Mouse (Mus musculus) ES-E14 (cell line): Measurements from ENCODE around the gene Sec16b. TPM values are rescaled to one million over a fixed set of nuclear protein-coding genes. Genes with fewer than 3 reads are reported as not detected.

Experiments used
- DNase-seq: peaks from one replicate; pipeline ENCODE4 v3.0.0-alpha.2; 2013; ENCODE audit warnings: low read depth, low spot score
- H3K27ac ChIP-seq: 2 replicates; pipeline ENCODE4 v1.5.1; 2012; ENCODE audit warnings: low read depth, mild to moderate bottlenecking, low read length, moderate library complexity, mixed read lengths; ENCODE audit not compliant: poor library complexity, insufficient read depth, severe bottlenecking
- H3K36me3 ChIP-seq: 2 replicates; pipeline ENCODE4 v1.6.1; 2012; ENCODE audit warnings: mild to moderate bottlenecking, low read length, moderate library complexity, mixed read lengths; ENCODE audit not compliant: control insufficient read depth, poor library complexity, insufficient read depth, severe bottlenecking
- H3K4me1 ChIP-seq, 2 experiments: fragments of 150-350 bp in 1 of 2; sonication (generic) in 1 of 2; 2 replicates each; pipeline ENCODE4 v1.6.1; 2012; ENCODE audit warnings: low read length in 2 of 2, mild to moderate bottlenecking in 1 of 2, mixed read lengths in 1 of 2; ENCODE audit not compliant: control insufficient read depth in 2 of 2, insufficient read depth in 2 of 2, poor library complexity in 1 of 2
- H3K4me3 ChIP-seq, 2 experiments: fragments of 150-350 bp in 1 of 2; sonication (generic) in 1 of 2; 2 replicates each; pipeline ENCODE4 v1.5.1; 2012; ENCODE audit warnings: low read length in 2 of 2, low read depth in 1 of 2, mild to moderate bottlenecking in 1 of 2, mixed read lengths in 1 of 2; ENCODE audit not compliant: insufficient read depth in 1 of 2, poor library complexity in 1 of 2, severe bottlenecking in 1 of 2
- H3K9ac ChIP-seq: 2 replicates; pipeline ENCODE4 v1.6.1; 2012; ENCODE audit warnings: low read depth, mild to moderate bottlenecking, low read length, mixed read lengths; ENCODE audit not compliant: poor library complexity, insufficient read depth, severe bottlenecking
- H3K9me3 ChIP-seq: fragments of 150-350 bp; sonication (generic); 2 replicates; pipeline ENCODE4 v1.6.1; 2012; ENCODE audit warnings: low read depth, mild to moderate bottlenecking, low read length; ENCODE audit not compliant: control insufficient read depth, insufficient read depth
- CHD2 ChIP-seq: IDR thresholded peaks from 2 replicates; pipeline ENCODE4 v1.6.1; 2014; ENCODE audit warnings: mild to moderate bottlenecking, low read depth, low read length, inconsistent platforms
- HCFC1 ChIP-seq: IDR thresholded peaks from 2 replicates; pipeline ENCODE4 v1.6.1; 2012; ENCODE audit warnings: low read length, inconsistent platforms, borderline replicate concordance; ENCODE audit not compliant: insufficient read depth
- MAFK ChIP-seq: IDR thresholded peaks from 2 replicates; pipeline ENCODE4 v1.6.1; 2014; ENCODE audit warnings: mild to moderate bottlenecking, low read depth, low read length, inconsistent platforms; ENCODE audit not compliant: insufficient read depth
- ZC3H11A ChIP-seq: IDR thresholded peaks from 2 replicates; pipeline ENCODE4 v1.6.1; 2012; ENCODE audit warnings: low read depth, mild to moderate bottlenecking, inconsistent platforms, low read length, borderline replicate concordance
- ZNF384 ChIP-seq: IDR thresholded peaks from 2 replicates; pipeline ENCODE4 v1.6.1; 2012; ENCODE audit warnings: low read depth, low read length, inconsistent platforms
- in situ Hi-C, 2 experiments: fragments of 600-800 bp; cut with MboI; formaldehyde crosslinking; loops; one replicate each; pipeline ENCODE4 v1.15.1; 2025; ENCODE audit warnings: low sequenced_read_pairs in 2 of 2, inconsistent platforms in 1 of 2; ENCODE audit not compliant: unreplicated experiment in 2 of 2
- total RNA-seq: library from RNA; depleted of rRNA; stranded (reverse); fragments of 300-350 nt; gene quantifications from 2 replicates; pipeline ENCODE4 v1.2.3, GENCODE M21; 2012

Sec16b gene
- total RNA-seq, 1 experiment, result 0.13 TPM

GRCm38 (mm10) chr1:157512690-157513448 is 6.3 kb downstream of the Sec16b start:
- no peaks in the 10 kb centered on the region for H3K9me3 ChIP-seq
- H3K4me3 ChIP-seq, result no peak overlapping the region
- DNase-seq, result no peak
- no peaks in the 10 kb centered on the region for H3K36me3 ChIP-seq
- no peak overlapping the region for H3K9ac ChIP-seq
- TF ChIP-seq CHD2, result no peak
- TF ChIP-seq MAFK, result no peak
- no peak for TF ChIP-seq HCFC1
- no peak for TF ChIP-seq ZC3H11A
- no peak for TF ChIP-seq ZNF384
- in situ Hi-C loops, result no loop called here
- H3K4me1 ChIP-seq, result no peaks in the 10 kb centered on the region
- H3K27ac ChIP-seq, result no peak overlapping the region

- Histone ChIP-seq H3K9me3 (no peaks in the 10 kb centered on the region), H3K9ac (no peak overlapping the region), H3K4me1 (no peaks in the 10 kb centered on the region), H3K36me3 (no peaks in the 10 kb centered on the region), H3K27ac (no peak overlapping the region), H3K4me3 (no peak overlapping the region)
- DNase-seq, result no peak
- in situ Hi-C loops, result no loop called here
- TF ChIP-seq HCFC1 (no peak), MAFK (no peak), ZNF384 (no peak), ZC3H11A (no peak), CHD2 (no peak)
Observed at GRCm38 (mm10) chr1:157513559-157513958, 7.0 kb downstream of the Sec16b start.

- Histone ChIP-seq H3K27ac (no peak overlapping the region), H3K9ac (no peak overlapping the region)
Observed at GRCm38 (mm10) chr1:157514298-157514697, 7.8 kb downstream of the Sec16b start.

GRCm38 (mm10) chr1:157516838-157517808 is 10.6 kb downstream of the Sec16b start:
- in situ Hi-C loops, result no loop called here
- DNase-seq, result no peak
- Histone ChIP-seq H3K4me1 (no peaks in the 10 kb centered on the region), H3K9ac (no peak overlapping the region), H3K9me3 (peaks cover 9% of the 10 kb centered on the region), H3K27ac (no peak overlapping the region), H3K36me3 (no peaks in the 10 kb centered on the region), H3K4me3 (no peak overlapping the region)
- TF ChIP-seq CHD2, result no peak
- TF ChIP-seq HCFC1, result no peak
- no peak for TF ChIP-seq ZNF384
- no peak for TF ChIP-seq ZC3H11A
- TF ChIP-seq MAFK, result no peak

More at GRCm38 (mm10) chr1:157514298-157514697, 7.8 kb downstream of the Sec16b start:
- H3K9me3 ChIP-seq, result peaks cover 1% of the 10 kb centered on the region; the same call in 1 of the 2 replicates
- in situ Hi-C loops, result no loop called here
- no peaks in the 10 kb centered on the region for H3K4me1 ChIP-seq
- H3K4me3 ChIP-seq, result no peak overlapping the region
- no peaks in the 10 kb centered on the region for H3K36me3 ChIP-seq
- no peak for DNase-seq
- TF ChIP-seq MAFK (no peak), HCFC1 (no peak), ZNF384 (no peak), ZC3H11A (no peak), CHD2 (no peak)

GRCm38 (mm10) chr1:157518111-157518523 is 11.6 kb downstream of the Sec16b start:
- Histone ChIP-seq H3K4me3 (no peak overlapping the region), H3K9me3 (peaks cover 9% of the 10 kb centered on the region), H3K36me3 (no peaks in the 10 kb centered on the region), H3K9ac (no peak overlapping the region), H3K27ac (no peak overlapping the region), H3K4me1 (no peaks in the 10 kb centered on the region)
- in situ Hi-C loops, result no loop called here
- TF ChIP-seq ZC3H11A, result no peak
- TF ChIP-seq HCFC1, result no peak
- TF ChIP-seq MAFK, result no peak
- no peak for TF ChIP-seq CHD2
- no peak for TF ChIP-seq ZNF384
- DNase-seq, result no peak
